Mouse (Mus musculus): ENCODE measurements around the gene Kctd11.
A peak's percentile ranks its signal among the peaks of the same experiment; 100 is the strongest.
"Not testable (repeated sequence)": the region's sequence is repeated elsewhere in the genome, so short reads cannot be mapped to it uniquely, and the experiment has no call there.

The Kctd11 gene

GRCm38 (mm10) chr11:69878952-69879351 lies 2.3 kb downstream of the Kctd11 start:
- DNase-seq: no peak

GRCm38 (mm10) chr11:69878399-69878798 lies 2.8 kb downstream of the Kctd11 start:
- DNase-seq: no peak

DNA sequence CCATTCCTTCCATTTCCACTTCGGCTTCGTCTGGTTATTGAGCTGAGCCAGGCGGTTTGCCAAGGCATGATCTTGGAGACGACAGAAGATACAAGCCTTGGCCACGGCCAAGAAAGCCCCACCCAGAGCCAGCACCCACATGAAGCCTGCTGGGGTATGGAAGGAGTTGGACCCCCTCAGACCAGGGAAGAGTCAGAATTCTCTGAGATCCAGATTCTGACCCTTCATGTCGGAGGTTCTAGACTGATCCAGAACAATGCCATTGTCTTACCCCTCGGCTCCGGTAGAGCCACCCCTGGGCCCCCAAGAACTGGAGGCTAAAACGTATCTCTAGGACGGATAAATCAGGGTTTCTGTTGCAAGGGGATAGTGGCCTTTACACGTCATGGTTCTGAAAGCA lies 3.3 kb downstream of the Kctd11 start, which contains the start of gene Tmem95:
Tmem95 (minus strand) TSS at position 141 of the 400 bp plus-strand sequence.
- no peak for DNase-seq

DNA sequence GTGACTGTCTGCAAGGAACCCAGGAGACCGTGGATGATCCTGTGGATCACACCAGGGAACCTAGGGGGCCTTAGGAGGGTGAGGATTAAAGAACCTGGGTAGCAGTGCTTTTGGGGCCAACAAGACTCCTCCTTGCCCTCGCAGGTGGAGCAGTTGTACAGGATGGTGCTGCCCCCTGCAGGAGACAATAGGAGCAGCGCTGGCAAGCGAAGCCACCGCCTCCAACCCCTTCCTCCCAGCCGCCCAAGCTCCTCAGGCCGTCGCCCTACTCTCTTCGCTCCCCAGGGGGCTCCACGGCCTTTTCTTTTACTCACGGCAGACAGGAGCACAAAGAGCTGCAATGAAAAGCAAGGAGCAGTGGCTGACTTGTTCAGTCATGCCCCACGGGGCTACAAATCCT lies 4.3 kb downstream of the Kctd11 start:
- DNase-seq: peak; percentile 87

DNA sequence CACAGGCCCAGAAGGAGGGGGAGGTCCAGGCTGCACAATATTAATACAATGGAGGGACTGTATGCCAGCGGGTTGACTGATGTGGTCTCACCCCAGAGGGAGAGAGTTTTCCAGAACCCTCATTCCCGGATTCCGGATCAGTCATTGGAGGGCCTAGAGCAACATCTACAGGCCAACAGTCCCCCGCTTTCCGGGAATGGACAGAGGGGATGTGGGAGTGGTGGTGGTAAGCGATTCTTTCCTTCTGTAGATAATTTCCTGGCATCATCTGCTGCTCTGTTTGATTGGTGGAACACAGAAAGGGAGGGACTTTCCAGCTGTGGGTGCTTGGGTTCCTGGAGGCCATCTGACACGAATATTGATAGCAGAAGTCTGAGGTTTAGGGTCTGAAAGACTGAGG lies 5.0 kb downstream of the Kctd11 start:
- peak; percentile 54 for DNase-seq

DNA sequence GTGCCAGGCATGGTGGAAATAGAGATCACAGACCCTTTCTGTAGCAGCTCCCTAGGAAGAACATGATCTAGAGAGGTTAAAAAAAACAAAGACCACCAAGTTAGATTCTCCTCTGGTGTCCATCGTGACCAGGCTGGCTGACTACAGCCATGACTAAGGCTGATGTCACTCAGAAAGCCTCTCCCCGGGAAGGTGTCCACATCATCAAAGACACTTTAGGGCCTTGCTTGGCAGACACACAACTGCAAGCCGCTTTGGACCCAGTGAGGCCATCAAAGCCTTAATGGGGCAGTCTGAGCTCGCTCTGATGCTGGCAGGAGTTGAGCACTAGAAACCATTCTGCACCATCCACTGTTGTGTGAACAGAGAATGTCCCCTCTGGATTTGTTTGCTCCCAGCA lies 8.8 kb downstream of the Kctd11 start:
- no peak for DNase-seq

DNA sequence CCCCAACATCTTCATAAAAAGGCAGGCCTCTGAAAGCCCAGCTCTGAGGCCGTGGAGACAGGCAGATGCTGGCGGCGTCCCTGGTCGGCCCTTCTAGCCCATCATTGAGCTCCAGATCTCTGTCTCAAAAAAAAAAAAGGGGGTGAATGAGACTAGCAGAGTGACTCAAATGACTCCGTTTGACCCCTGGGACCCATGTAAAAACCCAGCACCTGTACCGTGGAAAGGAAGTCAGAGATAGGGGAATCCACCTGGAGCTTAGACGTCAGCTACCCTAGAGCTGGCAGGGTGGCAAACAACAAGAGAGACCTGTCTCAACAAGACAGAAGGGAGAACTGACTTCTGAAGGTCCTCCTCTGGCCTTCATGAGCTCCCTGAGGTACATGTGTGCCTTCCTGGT lies 9.4 kb downstream of the Kctd11 start:
- no peak for DNase-seq

DNA sequence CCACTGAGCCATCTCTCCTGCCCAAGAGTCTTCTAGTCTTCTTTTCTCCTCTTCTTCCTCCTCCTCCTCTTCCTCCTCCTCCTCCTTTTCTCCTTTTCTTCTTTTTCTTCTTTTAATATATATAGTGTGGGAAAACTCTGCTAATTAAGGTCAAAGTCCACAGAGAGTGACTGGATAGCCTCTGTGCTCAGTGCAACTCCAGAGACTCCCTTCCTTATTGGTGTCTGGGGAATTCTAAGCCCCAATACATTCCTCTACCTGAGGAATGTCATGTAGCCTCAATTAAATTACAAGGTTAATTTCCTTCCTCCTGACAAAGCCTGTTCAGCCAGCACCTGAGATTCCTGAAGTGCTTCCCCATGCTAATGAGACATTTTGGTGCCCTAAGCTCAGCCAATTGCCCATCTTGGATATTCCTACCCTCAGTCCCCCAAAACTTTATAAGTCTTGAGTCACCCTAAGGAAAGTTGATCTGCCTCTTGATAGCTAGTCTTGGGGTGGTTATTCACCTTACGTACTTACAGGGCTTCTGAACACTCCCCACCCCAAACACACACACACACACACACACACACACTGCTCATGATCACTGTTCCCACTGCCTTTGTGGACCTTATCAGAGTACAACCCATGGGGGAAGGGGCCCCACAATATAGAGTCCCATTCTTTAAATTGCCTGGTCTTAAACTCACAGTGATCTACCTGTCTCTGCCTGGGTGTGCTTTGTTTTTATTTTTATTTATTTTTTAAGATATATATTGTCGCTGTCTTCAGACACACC lies 10.7 kb downstream of the Kctd11 start:
- DNase-seq: no peak

DNA sequence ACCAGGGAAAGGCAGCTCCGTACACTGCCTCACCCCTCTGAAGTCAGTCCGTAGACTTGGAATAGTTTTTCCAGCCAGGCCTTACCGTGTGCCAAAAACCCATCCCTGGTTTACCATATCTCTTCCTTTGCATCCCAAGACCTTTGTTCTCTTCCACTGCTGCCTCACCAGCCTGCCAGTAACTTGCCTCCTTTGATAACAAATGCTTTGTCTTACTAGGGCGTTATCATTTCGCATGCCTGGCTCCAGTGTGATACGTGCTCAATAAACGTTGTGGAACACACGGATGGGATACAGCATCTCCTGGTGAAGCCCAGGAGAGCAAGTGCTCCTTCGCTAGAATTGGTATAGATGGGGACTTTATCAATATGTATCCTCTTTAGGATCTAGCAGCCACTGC lies 13.9 kb downstream of the Kctd11 start:
- DNase-seq: no peak

DNA sequence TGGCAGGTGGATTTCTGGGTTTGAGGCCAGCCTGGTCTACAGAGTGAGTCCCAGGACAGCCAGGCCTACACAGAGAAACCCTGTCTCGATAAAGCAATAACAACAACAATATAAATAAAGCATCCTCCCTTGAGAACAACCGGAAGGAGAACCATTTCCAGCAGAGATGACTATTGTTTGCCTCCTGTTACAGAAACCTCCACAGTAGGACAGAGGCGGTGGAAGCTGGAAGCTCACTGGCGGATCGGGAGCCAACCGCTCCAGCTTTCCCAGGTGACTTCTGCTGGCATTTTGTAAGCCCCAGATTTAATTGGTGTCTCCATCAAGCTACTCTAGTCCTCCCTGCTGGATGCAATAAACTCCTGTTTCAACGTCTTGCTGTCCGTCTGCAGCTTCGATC lies 15.6 kb downstream of the Kctd11 start:
- DNase-seq: no peak

DNA sequence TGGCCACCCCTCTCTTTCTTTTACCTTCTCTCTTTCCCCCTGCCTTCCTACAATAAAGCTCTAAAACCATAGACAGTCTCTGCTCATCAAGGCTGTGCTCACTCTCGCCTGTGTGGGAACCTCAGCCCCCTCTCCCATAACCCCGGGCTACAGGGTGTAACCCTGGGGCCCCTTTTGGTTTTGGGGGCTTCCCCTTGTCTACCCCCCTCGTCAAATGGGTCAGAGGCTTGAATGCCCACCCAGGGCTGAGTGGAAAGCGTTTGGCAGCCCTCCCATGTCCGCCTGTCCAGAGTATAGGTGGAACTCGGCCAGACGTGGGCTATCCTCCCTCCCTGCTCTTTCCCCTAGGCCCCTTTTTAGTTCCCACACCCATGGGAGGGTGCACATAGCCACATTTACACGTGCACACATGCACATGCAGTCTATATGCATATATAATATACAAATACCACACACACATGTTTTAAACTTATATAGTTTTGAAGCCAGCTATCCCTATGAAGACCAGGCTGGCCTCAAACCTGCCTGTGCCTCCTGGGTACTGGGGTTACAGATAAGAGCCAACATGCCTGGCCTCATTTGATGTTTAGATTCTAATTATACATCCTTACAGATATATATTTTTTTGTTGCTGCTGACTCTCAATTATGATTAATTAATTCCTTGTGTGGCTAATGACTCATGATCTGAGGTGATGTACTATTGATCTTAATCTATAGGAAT lies 16.9 kb downstream of the Kctd11 start:
- no peak for DNase-seq

DNA sequence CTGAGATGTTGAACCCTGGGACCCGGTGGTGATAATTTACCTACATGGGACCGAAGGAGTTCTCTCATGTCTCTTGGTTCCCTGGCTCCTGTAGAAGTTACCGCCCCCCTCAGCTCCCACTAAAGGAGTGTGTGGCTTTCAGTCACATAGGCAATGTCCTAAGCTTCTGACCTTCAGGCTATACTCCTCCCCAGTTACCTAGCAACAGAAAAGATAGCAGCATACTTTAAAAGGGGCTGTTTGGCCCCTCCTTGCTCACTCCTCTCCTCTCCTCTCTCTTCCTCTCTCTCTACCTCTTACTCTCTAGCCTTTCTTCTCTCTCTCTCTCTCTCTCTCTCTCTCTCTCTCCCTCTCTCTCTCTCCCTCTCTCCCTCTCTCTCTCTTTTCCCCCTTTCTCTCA lies 17.5 kb downstream of the Kctd11 start:
- DNase-seq: not testable (repeated sequence)

- DNase-seq: peak; percentile 74
Measured at GRCm38 (mm10) chr11:69858113-69858998, 22.9 kb downstream of the Kctd11 start, which contains the start of gene Tnk1. Gene Tnk1 (minus strand): TSS chr11:69858730.

DNA sequence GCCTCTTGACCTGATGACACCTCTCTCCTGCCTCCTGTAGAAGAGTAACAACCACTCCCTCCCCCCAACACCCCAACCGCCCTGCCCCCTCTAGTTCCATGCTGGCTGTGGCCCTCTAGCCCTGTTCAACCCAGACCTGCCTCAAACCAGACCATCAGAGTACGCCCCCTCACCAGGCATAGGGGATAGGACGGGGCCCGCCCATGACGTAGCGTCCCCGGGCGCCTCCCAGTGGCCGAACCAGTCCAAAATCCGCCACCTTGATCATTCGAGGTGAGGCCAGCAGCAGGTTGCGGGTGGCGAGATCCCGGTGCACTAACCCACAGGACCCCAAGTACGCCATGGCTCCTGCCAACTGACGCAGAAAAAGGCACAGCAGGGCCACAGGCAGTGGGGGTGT lies 25.9 kb downstream of the Kctd11 start:
- peak; percentile 41 for DNase-seq

- DNase-seq: no peak
Measured at GRCm38 (mm10) chr11:69854680-69855079, 26.5 kb downstream of the Kctd11 start.

GRCm38 (mm10) chr11:69853994-69854393 lies 27.2 kb downstream of the Kctd11 start:
- peak; percentile 50 for DNase-seq

- no peak for DNase-seq
Measured at GRCm38 (mm10) chr11:69850754-69851153, 30.5 kb downstream of the Kctd11 start.

- DNase-seq: no peak
Measured at GRCm38 (mm10) chr11:69849884-69850283, 31.3 kb downstream of the Kctd11 start.

DNA sequence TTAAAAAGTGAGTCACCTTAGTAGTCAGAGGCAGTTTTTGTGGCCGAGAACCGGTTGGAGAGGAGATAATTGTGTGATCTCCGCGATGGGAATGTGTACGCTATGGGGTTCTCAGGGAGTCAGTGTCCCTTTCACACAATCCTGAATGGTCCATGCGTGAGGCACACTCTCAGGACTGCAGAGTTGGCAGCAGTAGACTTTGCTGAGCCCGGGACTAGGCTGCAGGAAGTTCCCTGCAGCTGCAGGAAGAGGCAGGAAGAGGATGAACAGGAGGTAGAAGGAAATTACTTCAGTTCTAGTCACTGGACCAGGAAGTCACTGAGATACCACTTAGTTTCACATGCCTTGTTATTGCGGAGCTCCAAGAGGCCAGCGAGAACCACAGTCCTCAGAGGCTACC lies 32.1 kb downstream of the Kctd11 start:
- no peak for DNase-seq

DNA sequence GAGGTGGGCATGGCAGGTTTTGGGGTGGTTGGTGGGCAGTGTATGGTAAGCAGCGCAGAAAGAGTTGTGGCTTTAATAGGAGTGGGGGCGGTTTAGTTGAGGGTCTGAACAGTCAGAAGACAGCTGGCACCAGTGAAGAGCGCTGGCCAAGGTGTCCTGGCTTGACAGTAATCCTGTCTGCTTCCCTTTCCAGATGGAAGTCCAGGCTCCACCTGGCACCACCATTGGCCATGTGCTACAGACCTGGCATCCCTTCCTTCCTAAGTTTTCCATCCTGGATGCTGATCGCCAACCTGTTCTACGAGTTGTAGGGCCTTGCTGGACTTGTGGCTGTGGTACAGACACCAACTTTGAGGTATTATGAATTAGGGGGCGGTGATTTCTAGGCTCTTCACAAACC lies 33.2 kb downstream of the Kctd11 start:
- DNase-seq: no peak

GRCm38 (mm10) chr11:69846738-69847688 lies 34.2 kb downstream of the Kctd11 start:
- DNase-seq: no peak

DNA sequence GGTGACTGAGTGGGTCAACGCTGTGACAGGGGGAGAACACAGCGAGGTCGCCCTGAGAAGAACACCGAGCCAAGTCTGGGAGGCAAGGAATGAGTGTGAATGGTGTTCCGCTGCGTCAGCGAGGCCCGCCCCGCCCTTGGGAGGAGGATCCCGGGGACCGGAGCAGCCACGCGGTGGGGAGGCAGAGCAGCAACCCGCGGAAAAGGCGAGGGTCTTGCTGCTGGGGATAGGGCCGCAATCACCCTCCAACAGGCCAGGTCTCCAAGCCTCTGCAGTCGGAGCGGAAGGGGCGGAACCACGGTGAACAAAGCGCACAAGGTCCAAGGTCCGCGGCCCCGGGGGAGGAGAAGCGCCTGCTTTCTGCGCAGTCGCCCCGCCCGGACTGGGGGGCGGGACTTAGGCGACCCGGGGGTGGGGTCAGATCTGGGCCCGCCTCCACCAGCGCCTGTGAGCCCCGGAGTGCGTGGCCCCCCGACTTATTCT lies 35.0 kb downstream of the Kctd11 start, which contains the start of gene Plscr3:
Plscr3 (plus strand) TSS at position 179 of the 483 bp plus-strand sequence.
- peak; percentile 96 for DNase-seq
